Mouse (Mus musculus) midbrain, embryonic 13.5 days (tissue): Measurements from ENCODE around the gene Entpd6. TPM values are rescaled to one million over a fixed set of nuclear protein-coding genes. Genes with fewer than 3 reads are reported as not detected.

ENCODE experiments used
- ATAC-seq: fragments of 200-750 bp; cut with Nextera tagmentation; 2 replicates; pipeline ENCODE4 v1.8.0; 2017; ENCODE audit warnings: mild to moderate bottlenecking, moderate TSS enrichment, moderate library complexity
- H3K27ac ChIP-seq: fragments of 300-500 bp; sonication (generic); 2 replicates; pipeline ENCODE4 v1.5.1; 2015; ENCODE audit warnings: inconsistent platforms, mild to moderate bottlenecking, moderate library complexity
- H3K27me3 ChIP-seq: fragments of 300-500 bp; sonication (generic); 2 replicates; pipeline ENCODE4 v1.6.1; 2015; ENCODE audit warnings: mild to moderate bottlenecking, inconsistent platforms
- H3K36me3 ChIP-seq: fragments of 300-500 bp; sonication (generic); 2 replicates; pipeline ENCODE4 v1.6.1; 2015; ENCODE audit warnings: mild to moderate bottlenecking, inconsistent platforms
- H3K4me1 ChIP-seq: fragments of 300-500 bp; sonication (generic); replicated peaks from 2 replicates; pipeline ENCODE4 v1.6.1; 2015; ENCODE audit warnings: inconsistent platforms
- H3K4me2 ChIP-seq: fragments of 300-500 bp; sonication (generic); replicated peaks from 2 replicates; pipeline ENCODE4 v1.6.1; 2015; ENCODE audit warnings: moderate library complexity, mild to moderate bottlenecking, inconsistent platforms
- H3K4me3 ChIP-seq: fragments of 300-500 bp; sonication (generic); replicated peaks from 2 replicates; pipeline ENCODE4 v1.5.1; 2015; ENCODE audit warnings: mild to moderate bottlenecking, inconsistent platforms
- H3K9ac ChIP-seq: fragments of 300-500 bp; sonication (generic); replicated peaks from 2 replicates; pipeline ENCODE4 v1.6.1; 2015; ENCODE audit warnings: mild to moderate bottlenecking, inconsistent platforms
- H3K9me3 ChIP-seq: fragments of 300-500 bp; sonication (generic); 2 replicates; pipeline ENCODE4 v1.6.1; 2016; ENCODE audit warnings: mild to moderate bottlenecking, inconsistent platforms
- WGBS: fragments of 180-500 bp; shearing (Covaris S2); methylation state at CpG from one replicate; pipeline ENCODE4 v1.1.7; 2015; 5-methylcytosine and 5-hydroxymethylcytosine counted together
- polyA plus RNA-seq: library from polyadenylated mRNA; unstranded; fragments of >200 nt; fragmentation: Nextera tagmentation; extraction: Ambion mirVana; gene quantifications from 2 replicates; pipeline ENCODE4 v1.2.1, GENCODE M21; 2015

The Entpd6 gene
- polyA plus RNA-seq, 1 experiment from 2014 or later: 43.0 TPM

- H3K4me3 ChIP-seq: no peak overlapping the region
- no peaks in the 10 kb centered on the region for H3K9me3 ChIP-seq
- peaks cover 81% of the 10 kb centered on the region for H3K36me3 ChIP-seq
- no peak overlapping the region for H3K9ac ChIP-seq
- ATAC-seq: peak; percentile 55
- 58% methylated on average over 2 of the region's 2 CpGs for WGBS
- no peak overlapping the region for H3K27ac ChIP-seq
- H3K4me1 ChIP-seq: no peaks in the 10 kb centered on the region; the same call in 1 of the 2 replicates
- H3K27me3 ChIP-seq: no peaks in the 10 kb centered on the region
- no peak overlapping the region for H3K4me2 ChIP-seq
Measured at GRCm38 (mm10) chr2:150765619-150766018, 16.8 kb downstream of the Entpd6 start.

- Histone ChIP-seq H3K4me1 (no peaks in the 10 kb centered on the region; the same call in 1 of the 2 replicates), H3K4me3 (no peak overlapping the region), H3K27me3 (no peaks in the 10 kb centered on the region), H3K9ac (no peak overlapping the region), H3K36me3 (peaks cover 81% of the 10 kb centered on the region), H3K27ac (no peak overlapping the region), H3K4me2 (no peak overlapping the region), H3K9me3 (no peaks in the 10 kb centered on the region)
- WGBS: 90% methylated on average over 4 of the region's 4 CpGs
- ATAC-seq: no peak
Measured at GRCm38 (mm10) chr2:150766083-150766862, 17.4 kb downstream of the Entpd6 start.

- H3K27me3 ChIP-seq: no peaks in the 10 kb centered on the region
- WGBS: 90% methylated on average over 1 of the region's 1 CpGs
- H3K9ac ChIP-seq: no peak overlapping the region
- H3K9me3 ChIP-seq: no peaks in the 10 kb centered on the region
- H3K4me1 ChIP-seq: no peaks in the 10 kb centered on the region; the same call in 1 of the 2 replicates
- H3K36me3 ChIP-seq: peaks cover 71% of the 10 kb centered on the region
- no peak overlapping the region for H3K4me3 ChIP-seq
- H3K27ac ChIP-seq: no peak overlapping the region
- no peak overlapping the region for H3K4me2 ChIP-seq
- no peak for ATAC-seq
Measured at GRCm38 (mm10) chr2:150768678-150769077, 19.8 kb downstream of the Entpd6 start.

- Histone ChIP-seq H3K27me3 (no peaks in the 10 kb centered on the region), H3K27ac (no peak overlapping the region), H3K36me3 (peaks cover 52% of the 10 kb centered on the region), H3K4me1 (no peaks in the 10 kb centered on the region; the same call in 1 of the 2 replicates), H3K4me2 (no peak overlapping the region), H3K9ac (no peak overlapping the region), H3K9me3 (no peaks in the 10 kb centered on the region), H3K4me3 (no peak overlapping the region)
- 78% methylated on average over 1 of the region's 1 CpGs for WGBS
- ATAC-seq: peak; percentile 57; the same call in 1 of the 2 replicates
Measured at GRCm38 (mm10) chr2:150770747-150771146, 21.9 kb downstream of the Entpd6 start.

GRCm38 (mm10) chr2:150771169-150771568, 22.3 kb downstream of the Entpd6 start:
- ATAC-seq: no peak
- H3K27me3 ChIP-seq: no peaks in the 10 kb centered on the region
- no peak overlapping the region for H3K4me3 ChIP-seq
- no peaks in the 10 kb centered on the region for H3K9me3 ChIP-seq
- H3K4me2 ChIP-seq: no peak overlapping the region
- WGBS: 86% methylated on average over 6 of the region's 6 CpGs
- no peaks in the 10 kb centered on the region; the same call in 1 of the 2 replicates for H3K4me1 ChIP-seq
- H3K27ac ChIP-seq: no peak overlapping the region
- peaks cover 48% of the 10 kb centered on the region for H3K36me3 ChIP-seq
- H3K9ac ChIP-seq: no peak overlapping the region

GRCm38 (mm10) chr2:150771996-150772395, 23.2 kb downstream of the Entpd6 start:
- Histone ChIP-seq H3K27ac (no peak overlapping the region), H3K36me3 (peaks cover 41% of the 10 kb centered on the region), H3K4me1 (no peaks in the 10 kb centered on the region; the same call in 1 of the 2 replicates), H3K9ac (no peak overlapping the region), H3K9me3 (no peaks in the 10 kb centered on the region), H3K27me3 (no peaks in the 10 kb centered on the region), H3K4me2 (no peak overlapping the region), H3K4me3 (no peak overlapping the region)
- 90% methylated on average over 8 of the region's 8 CpGs for WGBS
- ATAC-seq: no peak

GRCm38 (mm10) chr2:150772466-150773119, 23.8 kb downstream of the Entpd6 start:
- H3K4me1 ChIP-seq: no peaks in the 10 kb centered on the region; the same call in 1 of the 2 replicates
- H3K9me3 ChIP-seq: no peaks in the 10 kb centered on the region
- 75% methylated on average over 10 of the region's 10 CpGs for WGBS
- H3K4me3 ChIP-seq: no peak overlapping the region
- H3K9ac ChIP-seq: no peak overlapping the region
- peaks cover 38% of the 10 kb centered on the region for H3K36me3 ChIP-seq
- H3K4me2 ChIP-seq: no peak overlapping the region
- H3K27me3 ChIP-seq: no peaks in the 10 kb centered on the region
- no peak overlapping the region for H3K27ac ChIP-seq
- no peak for ATAC-seq

GRCm38 (mm10) chr2:150782801-150783200, 34.0 kb downstream of the Entpd6 start:
- no peaks in the 10 kb centered on the region for H3K36me3 ChIP-seq
- no peak overlapping the region for H3K27ac ChIP-seq
- WGBS: 77% methylated on average over 2 of the region's 2 CpGs
- no peak overlapping the region for H3K4me3 ChIP-seq
- ATAC-seq: no peak
- H3K9ac ChIP-seq: no peak overlapping the region
- H3K4me2 ChIP-seq: no peak overlapping the region
- H3K27me3 ChIP-seq: peaks cover 9% of the 10 kb centered on the region
- no peaks in the 10 kb centered on the region for H3K9me3 ChIP-seq
- H3K4me1 ChIP-seq: peaks cover 11% of the 10 kb centered on the region

- no peaks in the 10 kb centered on the region for H3K9me3 ChIP-seq
- peaks cover 28% of the 10 kb centered on the region for H3K4me1 ChIP-seq
- H3K9ac ChIP-seq: peak within 1 kb of the TSS; percentile 82
- peaks cover 9% of the 10 kb centered on the region for H3K27me3 ChIP-seq
- peak within 1 kb of the TSS; percentile 80 for H3K4me3 ChIP-seq
- no peaks in the 10 kb centered on the region for H3K36me3 ChIP-seq
- H3K4me2 ChIP-seq: peak within 1 kb of the TSS; percentile 94
- whole genome bisulfite sequencing: 3% methylated on average over 58 of the region's 58 CpGs
- ATAC-seq: peak; percentile 98
- peak within 1 kb of the TSS; percentile 67 for H3K27ac ChIP-seq
Measured at GRCm38 (mm10) chr2:150786251-150787180, 37.7 kb downstream of the Entpd6 start, which contains the start of gene Pygb. Gene Pygb, plus strand, starts transcription at chr2:150786735.

GRCm38 (mm10) chr2:150787234-150787771, 38.5 kb downstream of the Entpd6 start:
- Histone ChIP-seq H3K4me1 (peaks cover 28% of the 10 kb centered on the region), H3K27me3 (peaks cover 9% of the 10 kb centered on the region), H3K27ac (no peak overlapping the region), H3K36me3 (peaks cover 3% of the 10 kb centered on the region), H3K4me2 (peak overlapping the region; percentile 94), H3K9ac (peak overlapping the region; percentile 82), H3K4me3 (peak overlapping the region; percentile 80), H3K9me3 (no peaks in the 10 kb centered on the region)
- WGBS: 1% methylated on average over 23 of the region's 23 CpGs
- peak; percentile 73 for ATAC-seq

- Histone ChIP-seq H3K36me3 (peaks cover 17% of the 10 kb centered on the region), H3K4me1 (peaks cover 28% of the 10 kb centered on the region), H3K9ac (no peak overlapping the region), H3K4me2 (peak overlapping the region; percentile 19), H3K27ac (peak overlapping the region; percentile 45; the same call in 1 of the 2 replicates), H3K9me3 (no peaks in the 10 kb centered on the region), H3K27me3 (peaks cover 9% of the 10 kb centered on the region), H3K4me3 (0 out of 2 replicates have a peak overlapping the region, but pooled peaks have one; percentile 15)
- WGBS: 61% methylated on average over 4 of the region's 4 CpGs
- no peak for ATAC-seq
Measured at GRCm38 (mm10) chr2:150788768-150789550, 40.1 kb downstream of the Entpd6 start.
